Mouse (Mus musculus) C2C12 (cell line): ENCODE results near the gene Rps6kc1. TPM values are rescaled to one million over a fixed set of nuclear protein-coding genes. Genes with fewer than 3 reads are reported as not detected.

ENCODE experiments used
- H3K27me3 ChIP-seq: one replicate; pipeline ENCODE4 v1.6.1; 2011; ENCODE audit not compliant: control insufficient read depth, insufficient read depth, insufficient read length
- H3K36me3 ChIP-seq: one replicate; pipeline ENCODE4 v1.6.1; 2011; ENCODE audit not compliant: control insufficient read depth, insufficient read depth
- H3K4me3 ChIP-seq: one replicate; pipeline ENCODE4 v1.5.1; 2011; ENCODE audit warnings: mild to moderate bottlenecking, control low read depth; ENCODE audit not compliant: poor library complexity, insufficient read depth, severe bottlenecking
- H3K79me2 ChIP-seq: one replicate; pipeline ENCODE4 v1.6.1; 2011; ENCODE audit not compliant: control insufficient read depth, insufficient read depth
- H3K79me3 ChIP-seq: one replicate; pipeline ENCODE4 v1.6.1; 2011; ENCODE audit warnings: low read depth, control low read depth
- H3ac ChIP-seq: one replicate; pipeline ENCODE3; 2011; ENCODE audit warnings: low read depth; ENCODE audit not compliant: control insufficient read depth, insufficient read length
- CEBPB ChIP-seq: IDR thresholded peaks from one replicate; pipeline ENCODE4 v1.6.1; 2011; ENCODE audit warnings: low read depth, mild to moderate bottlenecking, control low read depth, moderate library complexity
- CTCF ChIP-seq: IDR thresholded peaks from one replicate; pipeline ENCODE4 v1.5.1; 2011; ENCODE audit not compliant: control insufficient read depth, insufficient read depth, insufficient read length
- FOSL1 ChIP-seq: IDR thresholded peaks from one replicate; pipeline ENCODE4 v1.8.0; 2011; ENCODE audit warnings: mild to moderate bottlenecking, low read length; ENCODE audit not compliant: poor library complexity, insufficient read depth, severe bottlenecking
- MAX ChIP-seq: IDR thresholded peaks from one replicate; pipeline ENCODE4 v1.6.1; 2011; ENCODE audit warnings: mild to moderate bottlenecking, control low read depth
- MYOD1 ChIP-seq: IDR thresholded peaks from one replicate; pipeline ENCODE4 v1.6.1; 2011; ENCODE audit warnings: low read depth; ENCODE audit not compliant: control insufficient read depth, insufficient read length
- MYOG ChIP-seq: IDR thresholded peaks from one replicate; pipeline ENCODE4 v1.6.1; 2011; ENCODE audit not compliant: control insufficient read depth, insufficient read length; ENCODE audit errors: extremely low read depth
- USF1 ChIP-seq: IDR thresholded peaks from one replicate; pipeline ENCODE4 v1.6.1; 2011; ENCODE audit warnings: low read depth, mild to moderate bottlenecking, control low read depth, moderate library complexity
- polyA plus RNA-seq: library from polyadenylated mRNA; unstranded; fragments of >200 nt; fragmentation: generic; extraction: Trizol; gene quantifications from one replicate; pipeline ENCODE4 v1.2.1, GENCODE M21; 2012; ENCODE audit warnings: missing spikeins

The Rps6kc1 gene
- polyA plus RNA-seq, 1 experiment = 13.1 TPM

DNA sequence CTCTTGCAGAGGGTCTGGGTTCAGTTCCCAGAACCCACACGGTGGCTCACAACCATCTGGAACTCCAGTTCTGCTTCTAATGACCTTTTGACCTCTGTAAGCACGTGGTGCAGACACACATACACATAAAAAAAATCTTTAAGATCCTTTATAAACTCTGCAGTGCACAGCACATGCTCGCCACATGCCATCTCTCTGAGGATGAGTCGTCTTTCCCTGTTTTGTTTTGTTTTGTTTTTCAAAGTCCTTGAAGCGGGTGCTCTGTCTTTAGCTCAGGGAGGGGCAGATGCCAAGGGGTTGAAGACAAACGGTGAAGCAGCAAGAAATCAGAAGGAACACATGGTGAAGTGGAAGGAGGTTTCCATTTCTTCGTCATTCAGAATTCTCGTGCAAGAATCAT, 143.9 kb downstream of the Rps6kc1 start:
- Histone ChIP-seq H3K27me3 (peaks cover 14% of the 10 kb centered on the region), H3ac (no peak overlapping the region)
- TF ChIP-seq CTCF = no peak
- TF ChIP-seq FOSL1 = no peak
- no peak for TF ChIP-seq CEBPB
- no peak for TF ChIP-seq USF1
- TF ChIP-seq MYOD1 = no peak
- no peak for TF ChIP-seq MAX
- no peak for TF ChIP-seq MYOG

DNA sequence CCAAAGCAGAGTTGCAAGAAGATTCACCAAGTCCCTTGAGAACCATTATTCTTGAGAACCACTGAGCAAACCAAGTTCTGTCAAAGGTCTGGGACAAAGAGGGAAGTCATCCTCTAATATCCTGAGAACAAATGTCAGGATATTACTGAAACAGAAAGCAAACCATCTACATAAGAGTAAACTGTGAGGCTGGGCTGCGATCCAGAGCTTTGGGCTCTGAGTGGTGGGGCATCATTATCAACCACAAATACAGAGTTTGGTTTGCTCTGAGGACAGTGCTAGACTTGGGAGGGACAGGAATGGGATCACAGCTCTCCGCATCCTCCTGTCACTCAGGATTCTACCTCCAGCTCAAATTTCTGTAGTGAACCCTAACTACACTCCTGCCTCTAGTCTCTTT, 144.8 kb downstream of the Rps6kc1 start:
- Histone ChIP-seq H3K27me3 (peaks cover 17% of the 10 kb centered on the region), H3K79me3 (no peaks in the 10 kb centered on the region), H3K4me3 (no peak overlapping the region)

More for the DNA sequence above, 143.9 kb downstream of the Rps6kc1 start:
- no peaks in the 10 kb centered on the region for H3K36me3 ChIP-seq
- H3K4me3 ChIP-seq = no peak overlapping the region
- no peaks in the 10 kb centered on the region for H3K79me3 ChIP-seq
- no peaks in the 10 kb centered on the region for H3K79me2 ChIP-seq

DNA sequence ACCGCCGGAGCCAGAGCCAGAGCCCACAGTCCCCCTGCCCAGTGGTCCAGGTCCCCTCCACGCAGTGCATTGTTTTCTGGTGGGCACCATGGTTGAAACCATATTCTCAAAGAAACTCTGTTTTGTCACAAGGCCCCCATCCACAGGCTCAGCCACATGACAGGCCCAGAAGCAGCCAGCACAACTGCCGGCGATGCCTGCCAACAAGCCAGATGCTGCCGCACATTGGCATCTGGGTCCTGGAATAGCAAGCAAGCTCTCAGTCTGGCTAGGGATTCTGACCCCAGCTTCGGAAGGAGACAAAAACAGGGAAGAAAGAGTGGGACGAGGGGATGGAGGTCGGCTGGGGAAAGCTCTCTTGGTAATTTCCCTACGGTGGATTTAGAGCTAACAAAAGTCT, 147.8 kb downstream of the Rps6kc1 start:
- Histone ChIP-seq H3K79me3 (no peaks in the 10 kb centered on the region), H3K4me3 (no peak overlapping the region), H3K27me3 (peaks cover 17% of the 10 kb centered on the region), H3ac (no peak overlapping the region), H3K36me3 (no peaks in the 10 kb centered on the region), H3K79me2 (no peaks in the 10 kb centered on the region)
- TF ChIP-seq MYOD1 (no peak), CTCF (no peak), CEBPB (no peak), FOSL1 (no peak), USF1 (no peak), MAX (no peak), MYOG (no peak)

More for the DNA sequence above, 144.8 kb downstream of the Rps6kc1 start:
- TF ChIP-seq CEBPB (no peak), FOSL1 (no peak), MYOG (no peak), MYOD1 (no peak), CTCF (no peak), USF1 (no peak), MAX (no peak)
- Histone ChIP-seq H3ac (no peak overlapping the region), H3K36me3 (no peaks in the 10 kb centered on the region), H3K79me2 (no peaks in the 10 kb centered on the region)

DNA sequence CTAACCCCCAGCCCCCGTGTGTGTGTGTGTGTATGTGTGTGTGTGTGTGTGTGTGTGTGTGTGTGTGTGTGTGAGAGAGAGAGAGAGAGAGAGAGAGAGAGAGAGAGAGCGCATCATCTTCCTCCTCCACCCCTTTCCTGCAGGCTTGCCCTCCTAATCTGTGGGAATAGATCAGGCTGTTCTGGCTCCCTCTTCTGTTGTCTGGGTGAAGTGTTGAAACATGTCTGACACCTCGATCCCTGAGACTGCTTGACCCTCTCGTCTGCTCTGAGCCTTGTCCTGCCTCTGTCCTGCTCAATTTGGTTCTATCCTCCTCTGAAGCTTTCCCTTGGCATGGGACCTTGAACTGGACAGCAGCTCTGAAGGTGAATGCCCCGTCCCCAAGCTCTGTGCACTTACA, 149.8 kb downstream of the Rps6kc1 start:
- Histone ChIP-seq H3K36me3 (no peaks in the 10 kb centered on the region), H3K27me3 (peaks cover 17% of the 10 kb centered on the region), H3K79me3 (no peaks in the 10 kb centered on the region), H3ac (no peak overlapping the region), H3K4me3 (no peak overlapping the region), H3K79me2 (no peaks in the 10 kb centered on the region)
- TF ChIP-seq USF1 (no peak), MYOG (no peak), CEBPB (no peak), FOSL1 (no peak), MYOD1 (no peak), MAX (no peak), CTCF (no peak)

DNA sequence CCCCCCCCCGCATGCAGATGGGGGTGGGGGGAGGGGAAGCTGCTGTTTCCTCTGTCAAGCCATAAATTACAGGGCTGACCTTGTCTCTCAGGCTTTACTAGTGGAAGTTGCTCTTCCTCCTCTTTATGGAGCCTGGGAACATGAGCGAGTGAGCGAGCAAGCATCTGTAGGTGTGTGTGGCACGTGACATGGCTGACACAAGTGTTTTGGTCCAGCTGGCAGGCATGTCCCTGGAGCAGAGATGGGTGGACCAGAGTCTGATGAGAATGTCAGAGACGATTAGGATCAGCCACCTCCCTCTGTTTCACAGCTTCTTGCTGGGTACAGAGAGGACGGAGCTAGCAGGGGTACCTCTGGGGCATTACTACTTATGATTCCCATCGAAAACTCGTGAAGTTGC, 153.7 kb downstream of the Rps6kc1 start:
- no peaks in the 10 kb centered on the region for H3K36me3 ChIP-seq
- no peak overlapping the region for H3K4me3 ChIP-seq
- H3K27me3 ChIP-seq = peaks cover 5% of the 10 kb centered on the region
- H3K79me3 ChIP-seq = no peaks in the 10 kb centered on the region
- no peaks in the 10 kb centered on the region for H3K79me2 ChIP-seq
- TF ChIP-seq MYOD1 (no peak), FOSL1 (no peak), CEBPB (no peak), CTCF (no peak), USF1 (no peak), MAX (no peak), MYOG (no peak)
- no peak overlapping the region for H3ac ChIP-seq
